Mouse (Mus musculus) brain, embryonic 14.5 days (tissue): Measurements from ENCODE around the gene Smagp.
"Not testable (repeated sequence)": the region's sequence is repeated elsewhere in the genome, so short reads cannot be mapped to it uniquely, and the experiment has no call there.

Experiments
- CTCF ChIP-seq: fragments of 200-500 bp; IDR thresholded peaks from 2 replicates; pipeline ENCODE4 v1.5.1; 2012; ENCODE audit warnings: inconsistent platforms, mild to moderate bottlenecking, moderate library complexity, borderline replicate concordance; ENCODE audit not compliant: insufficient read depth, insufficient read length; ENCODE audit errors: extremely low read depth
- POLR2A ChIP-seq: fragments of 200-500 bp; IDR thresholded peaks from 2 replicates; pipeline ENCODE4 v1.6.1; 2012; ENCODE audit warnings: mild to moderate bottlenecking, inconsistent platforms, borderline replicate concordance; ENCODE audit not compliant: poor library complexity, insufficient read depth, insufficient read length, severe bottlenecking; ENCODE audit errors: extremely low read depth

DNA sequence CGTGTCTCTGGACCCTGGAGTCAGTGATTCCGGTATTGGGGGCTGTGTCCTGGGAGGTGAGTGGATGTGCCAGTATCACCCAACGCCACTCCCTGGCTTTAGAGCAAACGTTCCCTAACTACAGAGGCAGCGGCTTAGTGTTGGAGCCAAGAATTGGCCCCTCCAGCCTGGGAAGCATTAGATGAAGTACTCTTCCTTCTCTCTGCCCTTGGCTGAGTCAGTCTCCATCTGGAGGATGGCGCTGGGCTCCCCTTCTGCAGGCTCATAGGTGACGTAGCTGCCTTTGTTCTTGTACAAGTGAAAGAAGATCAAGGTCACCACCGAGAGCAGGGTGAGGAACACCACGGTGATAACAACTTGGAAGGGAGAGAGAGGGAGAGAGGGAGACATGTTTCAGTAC lies 15.1 kb downstream of the Smagp start:
- TF ChIP-seq CTCF, POLR2A: not testable (repeated sequence)
